Mouse (Mus musculus) hindbrain, postnatal 0 days (tissue): ENCODE results near the gene Bcl2l12. TPM values are rescaled to one million over a fixed set of nuclear protein-coding genes. Genes with fewer than 3 reads are reported as not detected.

Experiments
- ATAC-seq: fragments of 200-750 bp; cut with Nextera tagmentation; 2 replicates; pipeline ENCODE4 v1.8.0; 2017; ENCODE audit warnings: mild to moderate bottlenecking, moderate TSS enrichment, moderate library complexity
- DNase-seq: peaks from one replicate; pipeline ENCODE4 v3.0.0-alpha.2; 2015; ENCODE audit warnings: low spot score
- H3K27ac ChIP-seq: fragments of 300-500 bp; sonication (generic); 2 replicates; pipeline ENCODE4 v1.5.1; 2014; ENCODE audit warnings: mild to moderate bottlenecking
- H3K27me3 ChIP-seq: fragments of 300-500 bp; sonication (generic); 2 replicates; pipeline ENCODE4 v1.6.1; 2014; ENCODE audit warnings: low read length, mixed read lengths; ENCODE audit not compliant: insufficient read depth
- H3K36me3 ChIP-seq: fragments of 300-500 bp; sonication (generic); 2 replicates; pipeline ENCODE4 v1.6.1; 2014; ENCODE audit warnings: low read length, mixed read lengths; ENCODE audit not compliant: insufficient read depth
- H3K4me1 ChIP-seq: fragments of 300-500 bp; sonication (generic); 2 replicates; pipeline ENCODE4 v1.6.1; 2014; ENCODE audit warnings: antibody characterized with exemption, low read length, mixed read lengths; ENCODE audit not compliant: insufficient read depth
- H3K4me2 ChIP-seq: fragments of 300-500 bp; sonication (generic); 2 replicates; pipeline ENCODE4 v1.6.1; 2014; ENCODE audit warnings: low read depth, mild to moderate bottlenecking, low read length, moderate library complexity, mixed read lengths
- H3K4me3 ChIP-seq: fragments of 300-500 bp; sonication (generic); 2 replicates; pipeline ENCODE4 v1.5.1; 2014; ENCODE audit warnings: low read length
- H3K9ac ChIP-seq: fragments of 300-500 bp; sonication (generic); replicated peaks from 2 replicates; pipeline ENCODE4 v1.6.1; 2014; ENCODE audit warnings: mild to moderate bottlenecking, low read length, moderate library complexity, mixed read lengths
- H3K9me3 ChIP-seq: fragments of 300-500 bp; sonication (generic); 2 replicates; pipeline ENCODE4 v1.6.1; 2016; ENCODE audit warnings: low read length, mixed read lengths
- CTCF ChIP-seq: IDR thresholded peaks from 2 replicates; pipeline ENCODE4 v1.5.1; 2016; ENCODE audit warnings: antibody characterized with exemption, control low read depth, low read depth
- WGBS: fragments of 180-500 bp; shearing (Covaris S2); extraction: QIAGEN DNeasy Blood & Tissue Kit; methylation state at CpG from one replicate; pipeline ENCODE4 v1.1.7; 2014; 5-methylcytosine and 5-hydroxymethylcytosine counted together
- polyA plus RNA-seq: library from polyadenylated mRNA; unstranded; fragments of >200 nt; fragmentation: Nextera tagmentation; extraction: Ambion mirVana; gene quantifications from 2 replicates; pipeline ENCODE4 v1.2.1, GENCODE M21; 2015
- total RNA-seq: library from RNA; depleted of rRNA; stranded (reverse); fragments of >200 nt; gene quantifications from 2 replicates; pipeline ENCODE4 v1.2.3, GENCODE M21; 2014

The Bcl2l12 gene
- total and polyA plus RNA-seq, 2 experiments from 2014 or later: 13.0 to 15.0 TPM

DNA sequence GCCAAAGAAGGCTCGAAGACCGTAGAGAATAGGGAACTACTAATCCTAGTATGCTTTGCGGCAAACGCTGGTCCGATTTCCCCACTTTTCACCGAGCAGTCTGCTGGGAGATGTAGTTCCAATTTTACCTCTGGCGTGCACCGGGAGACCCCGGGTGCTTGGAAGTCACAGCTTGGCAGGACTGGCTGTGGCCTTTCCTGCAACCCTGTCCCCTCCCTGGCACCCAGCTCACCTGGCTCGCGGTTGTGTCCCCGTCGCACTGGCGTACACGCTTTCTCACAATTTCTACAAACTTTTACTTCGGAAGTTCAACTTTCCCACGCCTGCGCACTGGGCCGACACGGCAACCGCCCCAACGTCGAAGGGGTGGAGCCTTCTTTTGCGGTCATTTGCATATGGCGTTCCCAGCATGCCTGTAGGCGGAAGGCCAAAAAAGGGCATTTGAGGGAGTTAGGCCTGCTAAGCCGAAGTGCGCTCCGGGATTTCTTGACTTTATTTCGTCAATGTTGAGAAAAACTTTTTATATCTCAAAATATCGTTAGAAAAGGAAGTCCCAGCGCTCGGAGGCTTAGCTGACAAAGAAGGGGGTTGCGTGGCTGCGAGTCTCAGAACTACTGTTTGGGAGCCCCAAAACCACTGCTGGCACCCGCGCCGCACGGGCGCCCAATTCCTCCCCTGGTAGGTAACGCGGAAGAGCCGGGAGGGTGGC lies 1.1 kb downstream of the Bcl2l12 start, which contains the start of gene Irf3:
Irf3 (plus strand) TSS at position 418 of the 709 bp plus-strand sequence.
- Histone ChIP-seq H3K27me3 (no peaks in the 10 kb centered on the region), H3K4me1 (peaks cover 5% of the 10 kb centered on the region; the same call in 1 of the 2 replicates), H3K9me3 (no peaks in the 10 kb centered on the region), H3K4me3 (peak within 1 kb of the TSS; percentile 50), H3K36me3 (peaks cover 21% of the 10 kb centered on the region), H3K9ac (peak within 1 kb of the TSS; percentile 68), H3K27ac (peak within 1 kb of the TSS; percentile 83), H3K4me2 (peak within 1 kb of the TSS; percentile 81)
- peak; percentile 93 for ATAC-seq
- TF ChIP-seq CTCF: no peak
- WGBS: under 1% methylated on average over 43 of the region's 43 CpGs
- DNase-seq: peak; percentile 99

GRCm38 (mm10) chr7:44996672-44997071 lies 1.8 kb downstream of the Bcl2l12 start:
- Histone ChIP-seq H3K27ac (no peak overlapping the region), H3K4me3 (peak overlapping the region; percentile 50), H3K4me2 (peak overlapping the region; percentile 81), H3K36me3 (peaks cover 14% of the 10 kb centered on the region), H3K9me3 (no peaks in the 10 kb centered on the region), H3K4me1 (peaks cover 5% of the 10 kb centered on the region; the same call in 1 of the 2 replicates), H3K9ac (peak overlapping the region; percentile 68; the same call in 1 of the 2 replicates), H3K27me3 (no peaks in the 10 kb centered on the region)
- WGBS: 12% methylated on average over 10 of the region's 10 CpGs
- no peak for DNase-seq
- ATAC-seq: no peak
- TF ChIP-seq CTCF: no peak

GRCm38 (mm10) chr7:44986879-44987718 lies 11.4 kb downstream of the Bcl2l12 start:
- H3K27me3 ChIP-seq: no peaks in the 10 kb centered on the region

DNA sequence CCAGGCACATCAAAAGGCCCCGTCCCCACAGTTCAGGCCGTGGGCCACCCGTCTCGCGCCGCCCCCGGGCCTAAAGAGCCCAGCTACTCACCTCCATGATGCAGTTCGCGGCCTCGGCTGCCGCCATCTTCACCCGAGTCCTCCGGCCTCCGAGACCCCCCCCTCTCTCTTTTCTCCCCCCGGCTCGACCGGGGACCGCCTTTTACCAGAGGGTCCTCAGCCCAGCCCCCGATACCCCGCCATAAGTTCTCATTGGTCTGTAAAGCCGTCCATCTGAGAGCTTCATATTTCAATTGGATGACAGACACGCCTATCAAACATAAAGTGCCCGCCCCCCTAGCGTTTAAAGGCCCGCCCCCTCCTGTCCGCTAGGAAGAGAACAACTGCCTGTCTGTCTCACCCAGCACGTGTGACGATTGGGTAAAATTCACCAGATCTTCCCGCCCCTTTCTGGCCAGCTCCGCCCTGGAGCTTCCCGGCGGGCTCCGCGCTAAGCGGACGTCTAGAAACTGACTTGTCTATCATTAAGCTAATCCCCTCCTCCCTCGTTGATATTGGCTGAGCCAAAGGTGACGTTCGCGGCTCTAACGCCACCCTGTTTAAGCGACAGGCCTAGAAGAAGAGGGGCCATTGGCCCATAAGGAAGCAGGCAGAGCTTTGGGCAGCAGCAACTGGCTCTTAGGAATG lies 12.2 kb downstream of the Bcl2l12 start, which contains the start of gene Prmt1:
Prmt1 (minus strand) TSS at position 377 of the 687 bp plus-strand sequence.
- peak; percentile 97 for ATAC-seq
- Histone ChIP-seq H3K4me1 (peaks cover 13% of the 10 kb centered on the region), H3K9ac (peak within 1 kb of the TSS; percentile 93), H3K36me3 (peaks cover 10% of the 10 kb centered on the region), H3K4me3 (peak within 1 kb of the TSS; percentile 97), H3K27me3 (no peaks in the 10 kb centered on the region), H3K27ac (peak within 1 kb of the TSS; percentile 96), H3K4me2 (peak within 1 kb of the TSS; percentile 81), H3K9me3 (no peaks in the 10 kb centered on the region)
- no peak for TF ChIP-seq CTCF
- WGBS: 1% methylated on average over 40 of the region's 42 CpGs
- DNase-seq: peak; percentile 100

More at GRCm38 (mm10) chr7:44986879-44987718, 11.4 kb downstream of the Bcl2l12 start:
- Histone ChIP-seq H3K4me1 (peaks cover 13% of the 10 kb centered on the region), H3K4me3 (peak overlapping the region; percentile 97), H3K9me3 (no peaks in the 10 kb centered on the region), H3K4me2 (peak overlapping the region; percentile 81), H3K9ac (peak overlapping the region; percentile 71), H3K36me3 (peaks cover 2% of the 10 kb centered on the region; the same call in 1 of the 2 replicates), H3K27ac (peak overlapping the region; percentile 89)
- DNase-seq (peak; percentile 35), ATAC-seq (peak; percentile 3; the same call in 1 of the 2 replicates)
- under 1% methylated on average over 29 of the region's 29 CpGs for WGBS
- TF ChIP-seq CTCF: no peak

GRCm38 (mm10) chr7:44985595-44986191 lies 12.8 kb downstream of the Bcl2l12 start:
- Histone ChIP-seq H3K36me3 (peaks cover 16% of the 10 kb centered on the region), H3K4me1 (peaks cover 13% of the 10 kb centered on the region), H3K4me2 (peak overlapping the region; percentile 71), H3K27me3 (no peaks in the 10 kb centered on the region), H3K27ac (peak overlapping the region; percentile 96), H3K9me3 (no peaks in the 10 kb centered on the region), H3K4me3 (peak overlapping the region; percentile 97), H3K9ac (peak overlapping the region; percentile 93)
- peak; percentile 53 for TF ChIP-seq CTCF
- WGBS: 0% methylated on average over 35 of the region's 45 CpGs
- ATAC-seq (peak; percentile 6), DNase-seq (peak; percentile 82)

GRCm38 (mm10) chr7:44984833-44985164 lies 13.7 kb downstream of the Bcl2l12 start:
- DNase-seq (no peak), ATAC-seq (no peak)
- 34% methylated on average over 3 of the region's 3 CpGs for WGBS
- peak overlapping the region; percentile 96; the same call in 1 of the 2 replicates for H3K27ac ChIP-seq
- H3K9ac ChIP-seq: no peak overlapping the region
- H3K36me3 ChIP-seq: peaks cover 25% of the 10 kb centered on the region
- peaks cover 13% of the 10 kb centered on the region for H3K4me1 ChIP-seq
- H3K9me3 ChIP-seq: no peaks in the 10 kb centered on the region
- H3K27me3 ChIP-seq: no peaks in the 10 kb centered on the region
- no peak for TF ChIP-seq CTCF
- H3K4me2 ChIP-seq: peak overlapping the region; percentile 71
- peak overlapping the region; percentile 97 for H3K4me3 ChIP-seq
